Mouse (Mus musculus) NIH3T3 (cell line): Measurements from ENCODE around the gene Tmem104.
A peak's percentile ranks its signal among the peaks of the same experiment; 100 is the strongest.

Source experiments
- DNase-seq: peaks from one replicate; pipeline ENCODE4 v3.0.0-alpha.2; 2012; ENCODE audit warnings: low read depth

Tmem104 gene

DNA sequence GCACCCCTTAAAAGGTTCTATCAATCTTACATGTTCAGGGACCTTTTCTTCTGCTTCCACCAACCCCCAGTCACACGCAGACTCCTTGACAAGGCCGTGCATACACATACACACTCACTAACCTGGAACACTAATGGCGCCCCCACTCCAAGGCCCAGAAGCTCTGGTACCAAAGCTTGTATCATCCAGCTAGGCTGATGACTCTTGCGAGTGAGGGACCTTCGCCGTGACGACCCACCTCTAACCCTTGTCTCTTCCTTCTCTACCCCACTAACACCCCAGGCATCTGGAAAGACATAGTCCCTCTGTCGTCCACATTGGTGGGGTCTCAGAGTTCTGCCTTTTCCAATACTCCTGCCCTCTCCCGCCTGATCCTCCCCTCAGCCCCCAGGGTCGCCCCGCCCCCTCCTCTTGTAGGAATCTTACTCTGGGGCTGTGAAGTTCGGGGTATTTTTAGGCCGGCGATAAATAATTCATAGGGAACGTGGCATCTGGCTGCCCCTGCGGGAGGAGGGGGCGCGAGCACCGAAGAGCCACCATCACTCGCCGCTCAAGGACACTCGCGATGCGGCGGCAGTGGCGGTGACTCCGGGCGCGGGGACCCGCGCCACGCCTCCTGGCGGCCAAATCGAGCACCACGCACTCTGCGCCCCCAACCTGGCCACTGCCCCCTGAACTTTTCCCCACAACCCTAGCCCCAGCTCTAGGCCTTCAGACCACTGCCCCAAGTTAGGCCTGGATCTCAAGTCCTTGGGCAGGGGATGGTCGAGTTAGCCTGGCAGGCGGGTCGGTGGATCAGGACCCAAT lies 77.8 kb downstream of the Tmem104 start:
- DNase-seq: no peak

GRCm38 (mm10) chr11:115265771-115266399 lies 78.6 kb downstream of the Tmem104 start:
- DNase-seq: no peak

GRCm38 (mm10) chr11:115266400-115266778 lies 79.1 kb downstream of the Tmem104 start:
- DNase-seq: no peak

DNA sequence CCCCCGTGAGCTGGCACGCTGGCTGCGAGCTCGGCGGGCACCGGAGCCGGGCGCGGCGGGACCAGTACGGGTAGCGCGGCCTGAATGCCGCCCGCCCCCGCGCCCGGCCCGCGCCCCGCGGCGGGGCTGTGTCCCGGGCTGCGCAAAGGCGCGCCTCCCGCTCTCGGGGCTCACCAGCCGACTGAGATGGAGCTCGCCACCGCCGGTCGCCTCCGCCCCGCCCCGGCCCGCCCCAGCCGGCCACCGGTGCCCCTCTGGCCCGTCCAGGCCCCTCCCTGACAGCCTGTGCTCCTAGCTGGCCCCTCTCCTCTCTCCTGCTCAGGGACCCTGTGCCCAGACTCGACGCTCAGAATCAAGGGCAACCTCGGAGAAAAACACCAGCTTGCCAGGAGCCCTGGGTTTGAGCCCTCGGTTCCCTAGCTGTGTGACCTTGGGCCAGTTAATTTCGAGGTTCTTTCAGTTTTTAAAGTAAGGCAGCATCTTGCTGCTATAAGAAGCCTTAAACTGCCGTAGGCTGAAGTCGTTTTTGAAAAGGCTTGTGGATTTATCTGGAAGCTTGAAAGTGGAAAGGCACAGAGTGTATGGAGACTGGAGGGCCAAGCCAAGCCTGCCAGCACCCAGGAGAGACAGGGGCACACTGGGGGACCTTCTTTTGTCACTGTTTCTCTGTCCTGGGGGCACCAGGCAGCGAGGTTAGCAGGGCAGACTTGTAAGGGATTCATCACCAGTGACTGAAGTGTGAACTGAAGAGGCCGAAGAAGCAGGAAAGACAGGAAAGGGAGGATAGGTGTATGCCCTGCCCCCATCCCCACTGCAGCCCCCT lies 80.0 kb downstream of the Tmem104 start, which contains the start of gene Grin2c:
TSS of gene Grin2c (minus strand) at position 183 of the 823 bp plus-strand sequence.
- DNase-seq: no peak

- no peak for DNase-seq
Measured at GRCm38 (mm10) chr11:115267958-115268357, 80.7 kb downstream of the Tmem104 start.

- DNase-seq: no peak
Measured at GRCm38 (mm10) chr11:115269330-115270066, 82.2 kb downstream of the Tmem104 start.

DNA sequence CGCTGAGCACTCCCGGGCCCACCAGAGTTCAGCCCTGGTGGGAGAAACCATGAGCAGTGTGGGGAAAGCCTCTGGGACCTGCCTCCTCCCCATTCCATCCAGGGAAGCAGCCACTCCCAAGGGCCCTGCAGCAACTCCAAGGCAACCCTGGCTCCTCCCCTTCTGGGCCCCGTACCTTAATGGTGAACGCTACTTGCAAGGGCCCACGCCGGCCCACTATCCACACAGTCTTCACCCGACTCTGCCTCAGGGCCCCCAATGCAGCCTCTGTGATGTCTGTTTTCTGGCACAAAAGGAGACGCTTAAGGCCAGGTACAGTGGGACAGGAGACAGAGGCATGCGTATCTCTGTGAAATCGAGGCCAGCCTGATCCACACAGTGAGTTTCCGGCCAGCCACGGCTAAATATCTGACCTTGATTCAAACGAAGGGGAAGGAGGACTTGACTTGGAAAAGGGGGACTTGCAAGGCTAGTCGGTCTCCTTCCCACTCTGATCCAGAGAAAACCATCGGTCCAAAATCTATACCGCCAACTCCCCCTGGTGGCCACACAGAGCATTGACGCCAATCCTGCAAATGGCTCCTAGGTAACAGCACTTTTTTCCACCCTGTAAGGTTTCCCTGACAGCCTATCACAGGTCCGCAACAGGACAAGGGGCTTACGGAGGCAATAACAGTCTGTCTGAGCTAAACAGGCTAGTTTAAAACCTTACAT lies 83.0 kb downstream of the Tmem104 start:
- peak; percentile 86 for DNase-seq

DNA sequence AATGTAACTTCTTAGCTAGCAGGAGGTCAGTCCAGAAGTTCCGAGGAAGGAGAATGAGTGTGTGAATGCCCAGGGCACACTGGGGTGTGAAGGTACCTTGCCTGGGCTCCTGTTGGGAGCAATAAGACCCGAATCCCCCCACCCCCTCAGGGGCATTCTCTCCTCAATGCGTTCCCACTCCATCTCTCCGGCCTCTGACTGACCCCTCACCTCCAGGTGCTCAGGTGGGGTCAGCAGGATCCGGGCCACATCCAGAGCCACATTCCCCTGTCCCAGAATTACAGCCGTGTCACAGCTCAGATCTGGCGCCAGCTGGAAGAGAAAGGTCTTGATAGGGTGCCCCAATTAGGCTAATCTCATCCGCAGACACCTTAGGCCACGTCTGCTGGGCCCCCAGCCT lies 83.8 kb downstream of the Tmem104 start:
- DNase-seq: no peak

DNA sequence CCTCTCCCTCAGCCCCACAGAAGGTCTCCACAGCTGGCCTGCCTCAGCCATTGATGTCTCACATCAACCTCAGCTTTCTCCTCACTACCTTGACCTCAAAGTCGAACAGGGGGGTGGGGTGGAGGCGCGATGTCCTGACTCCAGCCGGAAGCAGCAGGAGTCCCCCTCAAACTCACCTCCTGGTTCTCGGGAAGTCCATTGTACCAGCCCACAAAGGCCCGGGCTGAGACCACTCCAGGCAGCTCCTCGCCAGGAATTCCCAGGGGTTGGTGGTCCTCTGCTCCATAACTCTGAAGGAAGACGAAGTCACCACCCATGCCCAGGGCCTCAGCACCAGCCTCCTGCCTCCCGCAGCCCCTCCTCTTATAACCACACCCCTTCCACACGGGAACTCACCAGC lies 84.2 kb downstream of the Tmem104 start:
- no peak for DNase-seq

DNA sequence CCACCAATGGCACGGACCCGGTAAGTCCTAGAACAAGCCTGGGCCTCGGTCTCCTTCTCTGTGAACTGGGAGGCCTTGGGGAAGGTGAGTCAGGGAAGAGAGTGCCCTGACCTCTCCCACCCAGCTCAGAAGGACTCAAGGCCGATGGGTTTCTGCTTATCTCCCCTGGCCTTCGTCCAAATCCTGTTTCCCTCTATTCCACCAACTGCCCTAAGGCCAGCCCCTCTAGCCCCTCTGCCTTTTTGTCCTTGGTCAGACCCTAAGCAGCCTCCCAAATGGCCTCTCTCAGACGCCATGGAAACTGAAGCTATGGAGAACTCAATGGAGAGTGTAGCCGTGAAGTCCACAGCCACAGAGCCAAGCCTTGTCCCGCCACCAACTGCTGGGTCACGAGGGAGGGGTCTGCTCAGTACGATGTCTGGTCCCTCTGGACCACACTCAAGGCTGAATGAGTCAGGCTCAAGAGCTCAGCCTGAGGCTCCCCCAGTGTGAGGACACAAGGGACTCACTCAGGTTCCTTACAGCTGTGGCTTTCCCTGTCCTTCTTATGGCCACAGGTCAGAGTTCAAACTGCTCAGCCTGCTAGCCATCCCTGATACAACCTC lies 85.7 kb downstream of the Tmem104 start:
- DNase-seq: no peak

- DNase-seq: no peak
Measured at GRCm38 (mm10) chr11:115273735-115274134, 86.4 kb downstream of the Tmem104 start.

DNA sequence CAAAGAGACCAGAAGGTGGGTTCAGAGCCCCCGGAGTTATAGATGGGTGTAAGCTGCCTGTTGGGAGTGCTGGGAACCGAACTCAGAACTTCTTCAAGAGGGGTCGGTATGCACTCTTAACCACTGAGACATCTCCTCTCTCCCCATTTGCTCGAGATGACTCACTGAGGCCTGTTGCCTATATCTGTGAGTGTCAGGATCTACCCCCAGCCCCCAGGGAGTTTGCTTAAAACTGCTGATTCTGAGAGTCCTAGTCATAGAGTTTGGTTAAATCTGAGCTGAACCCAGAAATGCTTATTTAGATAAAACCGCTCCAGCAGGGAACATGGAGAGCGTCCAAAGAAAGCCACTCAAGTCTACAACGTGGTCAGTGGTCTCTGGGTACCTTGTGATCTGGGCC lies 86.9 kb downstream of the Tmem104 start:
- peak; percentile 74 for DNase-seq

GRCm38 (mm10) chr11:115274771-115275170 lies 87.5 kb downstream of the Tmem104 start:
- no peak for DNase-seq

- DNase-seq: peak; percentile 28
Measured at GRCm38 (mm10) chr11:115275509-115275908, 88.2 kb downstream of the Tmem104 start.

GRCm38 (mm10) chr11:115275954-115276353 lies 88.7 kb downstream of the Tmem104 start:
- no peak for DNase-seq

DNA sequence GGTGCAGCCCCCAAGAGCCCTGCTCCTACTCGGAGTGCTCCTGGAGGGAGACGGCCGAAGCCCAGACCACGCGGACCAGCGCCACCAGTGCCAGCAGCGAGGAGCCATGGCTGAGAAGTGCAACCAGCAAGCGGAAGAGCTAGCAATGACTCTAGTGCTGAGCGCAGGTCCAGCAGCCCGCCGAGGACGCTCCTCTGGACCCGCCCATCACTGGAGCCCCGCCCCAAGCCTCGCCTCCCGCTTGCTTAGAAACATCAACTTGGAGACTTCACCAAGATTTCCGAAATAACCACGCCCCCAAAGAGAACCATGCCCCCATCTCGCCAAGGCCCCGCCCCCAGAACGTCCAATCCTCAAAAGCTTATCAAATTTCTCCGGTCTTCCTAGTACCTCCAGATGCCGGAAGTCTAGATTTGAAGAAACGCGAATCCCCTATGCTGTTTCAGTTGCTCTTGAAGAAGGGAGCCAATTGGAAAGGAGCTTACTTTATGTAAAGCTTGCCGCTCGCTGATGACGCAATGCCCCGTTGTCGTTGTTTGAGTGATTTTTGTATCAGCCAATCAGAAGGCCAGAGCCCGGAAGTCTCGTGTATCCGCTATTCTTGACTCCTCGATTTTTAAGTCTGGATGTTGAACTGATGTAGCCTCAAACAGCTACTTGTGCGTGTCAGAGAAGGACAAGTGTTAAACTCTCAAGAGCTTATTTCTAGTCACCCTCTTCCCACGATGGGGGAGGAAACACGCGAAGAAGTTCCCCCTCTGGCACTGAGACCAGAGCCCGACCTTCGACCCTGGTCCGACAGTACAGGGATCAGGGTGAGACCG lies 89.7 kb downstream of the Tmem104 start, which contains the start of gene Fdxr:
TSS of gene Fdxr (minus strand) at position 271 of the 824 bp plus-strand sequence.
- DNase-seq: peak; percentile 100

- no peak for DNase-seq
Measured at GRCm38 (mm10) chr11:115277604-115277975, 90.3 kb downstream of the Tmem104 start.

- DNase-seq: no peak
Measured at GRCm38 (mm10) chr11:115278176-115278575, 90.9 kb downstream of the Tmem104 start.

DNA sequence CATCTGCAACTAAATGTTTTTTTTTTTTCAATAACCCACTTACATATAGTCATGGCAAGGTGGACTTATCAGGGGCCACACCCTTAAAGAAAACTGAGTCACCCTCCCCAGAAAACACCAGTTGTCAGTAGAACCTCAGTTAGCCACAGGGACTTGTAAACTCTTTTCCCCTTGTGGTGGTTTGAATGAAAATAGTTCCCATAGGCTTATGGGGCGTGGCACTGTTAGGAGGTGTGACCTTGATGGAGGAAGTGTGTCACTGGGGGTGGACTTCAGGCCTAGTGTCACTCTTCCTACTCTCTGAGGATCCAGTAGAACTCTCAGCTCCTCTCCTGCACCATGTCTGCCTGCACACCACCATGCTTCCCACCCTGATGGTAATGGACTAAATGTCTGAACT lies 92.4 kb downstream of the Tmem104 start:
- DNase-seq: peak; percentile 24

GRCm38 (mm10) chr11:115282295-115282694 lies 95.0 kb downstream of the Tmem104 start:
- DNase-seq: peak; percentile 17
